Mouse (Mus musculus) cerebellum, adult 11-12 months (tissue): Measurements from ENCODE around the gene Srpk2.
"Not testable (repeated sequence)": the region's sequence is repeated elsewhere in the genome, so short reads cannot be mapped to it uniquely, and the experiment has no call there.

Experiments
- DNase-seq: peaks from one replicate; pipeline ENCODE4 v3.0.0; 2022

Gene Srpk2

GRCm38 (mm10) chr5:23500715-23501114 lies 183.7 kb downstream of the Srpk2 start:
- no peak for DNase-seq

DNA sequence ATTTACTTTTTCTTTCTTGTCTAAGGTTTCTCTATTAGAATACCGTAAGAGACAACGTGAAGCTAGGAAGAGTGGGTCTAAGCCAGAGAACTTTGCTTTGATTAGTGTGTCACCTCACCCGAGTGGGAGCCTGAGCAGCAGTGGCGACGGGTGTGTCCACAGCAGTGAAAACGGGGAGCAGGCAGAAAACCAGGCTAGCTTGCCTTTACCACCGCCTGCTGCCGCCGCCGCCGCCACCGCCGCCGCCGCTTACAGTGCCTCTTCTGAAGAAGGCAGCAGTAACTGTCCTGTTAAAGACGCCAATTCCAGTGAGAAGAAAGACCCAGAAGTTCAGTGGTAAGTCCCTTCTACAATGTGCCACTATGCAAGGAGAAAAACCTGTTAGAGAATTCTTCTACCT lies 185.2 kb downstream of the Srpk2 start:
- no peak for DNase-seq

DNA sequence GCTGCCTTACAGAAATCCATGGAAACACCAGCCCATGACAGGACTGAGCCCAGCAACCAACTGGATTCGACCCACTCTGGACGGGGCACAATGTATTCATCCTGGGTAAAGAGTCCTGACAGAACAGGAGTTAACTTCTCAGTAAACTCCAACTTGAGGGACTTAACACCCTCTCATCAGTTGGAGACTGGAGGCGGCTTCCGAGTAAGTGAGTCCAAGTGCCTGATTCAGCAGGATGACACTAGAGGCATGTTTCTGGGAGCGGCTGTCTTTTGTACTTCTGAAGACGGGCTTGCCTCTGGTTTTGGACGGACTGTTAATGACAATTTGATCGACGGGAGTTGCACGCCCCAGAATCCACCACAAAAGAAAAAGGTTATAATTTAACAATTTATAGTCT lies 186.5 kb downstream of the Srpk2 start:
- DNase-seq = no peak

GRCm38 (mm10) chr5:23496933-23497332 lies 187.5 kb downstream of the Srpk2 start:
- no peak for DNase-seq

DNA sequence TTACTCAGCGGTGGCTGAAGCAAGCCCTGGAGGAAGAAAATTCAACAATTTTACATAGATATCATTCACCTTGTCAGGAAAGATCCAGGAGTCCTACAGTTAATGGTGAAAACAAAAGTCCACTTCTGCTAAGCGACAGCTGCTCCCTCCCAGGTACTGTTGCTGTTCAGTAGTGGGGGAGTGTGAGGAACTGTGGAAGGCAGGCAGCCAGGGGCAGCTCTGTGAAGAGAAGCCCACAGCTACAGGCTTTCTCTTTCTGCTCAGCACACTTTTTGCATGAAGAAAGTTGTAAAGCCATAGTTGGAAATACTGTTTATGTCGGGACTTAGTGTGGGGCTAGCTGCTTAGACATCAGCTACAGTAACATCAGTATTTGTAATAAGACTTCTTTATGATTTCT lies 188.0 kb downstream of the Srpk2 start:
- DNase-seq = no peak

DNA sequence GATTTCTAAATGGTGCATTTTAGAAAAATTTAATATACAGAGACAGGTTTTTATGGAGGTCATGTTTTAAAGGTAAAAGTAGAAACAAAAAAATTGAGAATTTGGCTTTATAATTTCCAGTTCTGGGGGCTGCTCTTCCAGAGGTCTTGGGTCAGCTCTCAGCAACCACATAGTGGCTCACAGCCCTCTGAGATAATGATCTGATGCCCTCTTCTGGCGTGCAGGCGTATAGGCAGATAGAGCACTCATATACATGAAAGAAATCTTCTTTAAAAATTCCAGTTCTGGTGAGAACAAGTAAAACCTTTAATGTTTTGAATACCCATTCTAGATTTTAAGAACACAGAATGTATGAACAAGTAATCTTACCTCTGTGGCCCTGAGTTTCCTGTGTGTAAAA lies 193.6 kb downstream of the Srpk2 start:
- no peak for DNase-seq

- DNase-seq = no peak
These were observed 195.2 kb downstream of the Srpk2 start for GRCm38 (mm10) chr5:23489231-23489630.

DNA sequence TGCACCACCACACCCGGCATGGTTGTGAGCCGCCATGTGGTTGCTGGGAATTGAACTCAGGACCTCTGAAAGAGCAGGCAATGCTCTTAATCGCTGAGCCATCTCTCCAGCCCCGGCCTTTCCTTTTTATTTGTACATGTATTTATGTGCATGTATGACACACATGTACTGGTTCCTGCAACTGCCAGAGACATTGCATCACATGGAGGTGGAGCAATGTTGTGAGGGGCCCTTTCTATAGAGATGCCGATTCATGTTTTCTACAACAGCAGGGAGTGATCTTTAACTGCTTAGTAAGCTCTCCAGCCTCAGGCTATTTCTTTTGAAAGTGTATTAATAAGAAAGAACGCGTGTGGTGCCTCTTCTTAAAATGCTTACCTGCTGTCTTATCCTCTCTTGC lies 200.6 kb downstream of the Srpk2 start:
- DNase-seq = no peak

GRCm38 (mm10) chr5:23473098-23473873 lies 211.1 kb downstream of the Srpk2 start:
- no peak for DNase-seq

DNA sequence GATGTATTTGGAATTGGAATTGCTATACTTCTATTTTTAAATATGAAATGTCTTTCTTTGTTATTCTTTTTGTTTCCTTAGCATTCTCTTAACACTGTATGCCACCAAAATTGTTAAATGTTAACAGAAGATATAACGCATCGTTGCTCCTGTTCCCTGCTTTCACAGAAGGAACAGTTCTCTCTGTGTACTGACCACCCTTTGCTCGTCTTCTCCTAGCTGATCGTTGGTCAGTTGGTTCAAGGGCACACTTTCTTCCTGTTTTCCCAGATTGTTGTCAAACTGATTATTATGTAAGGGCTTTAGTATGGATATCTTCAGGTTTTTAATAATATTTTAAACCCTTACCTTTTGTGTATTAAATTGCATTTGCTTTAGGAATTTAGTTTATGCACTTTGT lies 217.9 kb downstream of the Srpk2 start:
- no peak for DNase-seq

DNA sequence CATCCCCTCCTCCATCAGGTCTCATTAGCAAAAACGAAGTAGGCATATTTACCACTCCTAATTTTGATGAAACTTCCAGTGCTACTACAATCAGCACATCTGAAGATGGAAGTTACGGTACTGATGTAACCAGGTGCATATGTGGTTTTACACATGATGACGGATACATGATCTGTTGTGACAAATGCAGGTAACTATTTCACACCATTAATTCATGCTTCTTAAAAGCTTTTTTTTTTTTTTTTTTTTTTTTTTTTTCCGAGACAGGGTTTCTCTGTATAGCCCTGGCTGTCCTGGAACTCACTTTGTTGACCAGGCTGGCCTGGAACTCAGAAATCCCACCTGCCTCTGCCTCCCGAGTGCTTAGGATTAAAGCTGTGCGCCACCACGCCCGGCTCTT lies 219.7 kb downstream of the Srpk2 start:
- no peak for DNase-seq

DNA sequence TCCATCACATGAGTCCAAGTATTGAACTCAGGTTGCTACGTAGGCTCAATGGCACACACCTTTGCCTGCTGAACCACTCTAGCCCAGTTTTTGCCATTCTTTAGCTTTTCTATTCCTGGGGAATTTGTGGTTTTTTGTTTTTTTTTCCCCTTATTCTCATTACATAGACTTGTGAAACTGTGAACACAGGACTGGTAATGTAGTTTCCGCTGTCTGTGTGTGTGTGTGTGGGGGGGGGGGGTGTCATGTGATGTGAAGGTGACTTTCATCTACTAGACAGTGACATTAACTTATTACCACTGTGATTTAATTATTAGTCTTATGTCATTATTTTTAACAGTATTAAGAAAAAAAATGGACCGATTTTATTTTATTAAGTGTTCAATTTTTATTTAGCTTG lies 220.2 kb downstream of the Srpk2 start:
- no peak for DNase-seq

GRCm38 (mm10) chr5:23461688-23462087 lies 222.7 kb downstream of the Srpk2 start:
- no peak for DNase-seq

GRCm38 (mm10) chr5:23453561-23453960 lies 230.9 kb downstream of the Srpk2 start:
- DNase-seq = not testable (repeated sequence)
